Mouse (Mus musculus) spleen, adult 2 months (tissue): ENCODE measurements at regions not wholly inside any gene's neighbourhood (a gene's known extent, or its start where the extent isn't known, plus 50 kb on each side); places are given as distances from the start of the nearest gene placed in this dataset.

ENCODE experiments used
- DNase-seq, 2 experiments: peaks; one replicate each; pipeline versions ENCODE4 v3.0.0 to v3.0.0-alpha.2; 2012 to 2021; ENCODE audit warnings: low spot score in 2 of 2, low read depth in 1 of 2
- H3K27ac ChIP-seq: fragments of 200-500 bp; 2 replicates; pipeline ENCODE4 v1.5.1; 2012; ENCODE audit warnings: low read length, inconsistent platforms; ENCODE audit not compliant: insufficient read depth
- H3K27me3 ChIP-seq: fragments of 200-500 bp; 2 replicates; pipeline ENCODE4 v1.6.1; 2012; ENCODE audit warnings: mild to moderate bottlenecking, moderate library complexity, low read length, inconsistent platforms; ENCODE audit not compliant: control insufficient read depth, insufficient read depth
- H3K36me3 ChIP-seq: fragments of 200-500 bp; 2 replicates; pipeline ENCODE4 v1.6.1; 2012; ENCODE audit warnings: mild to moderate bottlenecking, low read length, inconsistent platforms; ENCODE audit not compliant: control insufficient read depth, insufficient read depth
- H3K4me1 ChIP-seq: fragments of 200-500 bp; 2 replicates; pipeline ENCODE4 v1.6.1; 2011; ENCODE audit warnings: inconsistent platforms; ENCODE audit not compliant: control insufficient read depth, insufficient read depth, insufficient read length
- H3K4me3 ChIP-seq: fragments of 200-500 bp; 2 replicates; pipeline ENCODE4 v1.5.1; 2011; ENCODE audit warnings: mild to moderate bottlenecking, inconsistent platforms; ENCODE audit not compliant: insufficient read depth, insufficient read length; ENCODE audit errors: extremely low read depth
- CTCF ChIP-seq: fragments of 200-500 bp; IDR thresholded peaks from 2 replicates; pipeline ENCODE4 v1.5.1; 2011; ENCODE audit warnings: mild to moderate bottlenecking, inconsistent platforms; ENCODE audit not compliant: insufficient read depth, insufficient read length, insufficient replicate concordance; ENCODE audit errors: extremely low read depth
- POLR2A ChIP-seq: fragments of 200-500 bp; IDR thresholded peaks from 2 replicates; pipeline ENCODE4 v1.6.1; 2011; ENCODE audit warnings: low read depth, low read length, inconsistent platforms
- WGBS: fragments of 180-500 bp; shearing (Covaris S2); methylation state at CpG from one replicate; pipeline ENCODE4 v1.1.7; 2018; 5-methylcytosine and 5-hydroxymethylcytosine counted together

- no peaks in the 10 kb centered on the region for H3K4me1 ChIP-seq
- H3K27ac ChIP-seq = no peak overlapping the region
- 85% methylated on average over 16 of the region's 16 CpGs for WGBS
- DNase-seq = no peak
- no peaks in the 10 kb centered on the region for H3K36me3 ChIP-seq
- no peaks in the 10 kb centered on the region for H3K27me3 ChIP-seq
- TF ChIP-seq POLR2A (no peak), CTCF (no peak)
- H3K4me3 ChIP-seq = no peak overlapping the region
These were observed 192.1 kb upstream of the Fn1 start for GRCm38 (mm10) chr1:71844938-71845685.

DNA sequence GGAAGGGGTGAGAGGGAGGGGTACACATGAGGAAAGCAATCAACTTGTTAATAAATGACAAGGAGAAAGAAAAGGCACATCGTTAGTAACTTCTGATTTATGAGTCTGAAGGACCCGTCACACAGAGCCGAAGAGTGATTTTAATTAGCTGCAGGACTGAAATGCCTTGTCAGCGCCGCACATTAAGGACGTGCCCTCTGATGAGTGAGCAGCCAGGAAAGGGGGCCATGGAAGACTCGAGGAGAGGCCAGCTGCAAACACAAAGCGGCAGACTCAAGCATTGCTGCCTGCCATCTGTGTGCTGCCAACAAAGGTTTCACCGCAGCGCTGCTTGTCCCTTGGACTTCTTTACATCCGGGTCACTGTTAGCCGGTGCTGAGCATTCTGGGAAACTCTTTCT is 184.8 kb upstream of the Fn1 start:
- Histone ChIP-seq H3K27ac (no peak overlapping the region), H3K4me1 (no peaks in the 10 kb centered on the region), H3K27me3 (no peaks in the 10 kb centered on the region), H3K36me3 (no peaks in the 10 kb centered on the region), H3K4me3 (no peak overlapping the region)
- no peak for DNase-seq
- WGBS = 89% methylated on average over 12 of the region's 12 CpGs
- no peak for TF ChIP-seq CTCF
- no peak for TF ChIP-seq POLR2A

DNA sequence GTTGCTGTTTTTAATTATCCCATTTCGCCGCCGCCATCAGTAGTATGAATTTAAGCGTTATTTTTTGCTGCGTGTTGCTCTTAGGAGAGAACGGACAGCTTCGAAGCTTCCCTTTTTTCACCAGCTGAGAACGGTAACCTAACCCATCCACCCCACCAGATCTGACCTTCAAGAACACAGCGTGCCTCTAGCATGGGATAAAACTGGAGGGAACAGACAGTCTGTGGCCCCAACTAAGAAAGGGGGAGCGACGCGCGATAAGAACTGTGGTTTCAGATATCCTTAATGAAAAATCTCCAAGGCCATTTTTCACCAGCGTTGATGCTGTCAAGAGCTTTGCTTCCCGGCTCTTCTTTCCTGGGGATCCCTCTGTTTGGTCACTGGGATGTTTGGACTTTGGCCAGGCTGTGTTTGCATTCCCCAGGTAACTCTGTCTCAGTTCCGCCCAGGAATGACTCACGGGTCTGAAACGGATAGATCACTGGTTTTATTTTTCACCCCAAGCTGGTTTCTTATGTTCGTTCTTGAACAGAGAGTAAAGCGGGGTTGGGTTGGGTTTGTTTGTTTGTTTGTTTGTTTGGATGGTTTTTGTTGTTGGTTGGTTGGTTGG is 184.1 kb upstream of the Fn1 start:
- H3K36me3 ChIP-seq = no peaks in the 10 kb centered on the region
- H3K4me1 ChIP-seq = no peaks in the 10 kb centered on the region
- no peak for DNase-seq
- no peak overlapping the region for H3K4me3 ChIP-seq
- no peaks in the 10 kb centered on the region for H3K27me3 ChIP-seq
- H3K27ac ChIP-seq = no peak overlapping the region
- TF ChIP-seq CTCF (no peak), POLR2A (no peak)
- 91% methylated on average over 20 of the region's 20 CpGs for WGBS

- H3K4me3 ChIP-seq = no peak overlapping the region
- H3K36me3 ChIP-seq = no peaks in the 10 kb centered on the region
- H3K27me3 ChIP-seq = no peaks in the 10 kb centered on the region
- H3K4me1 ChIP-seq = no peaks in the 10 kb centered on the region
- TF ChIP-seq POLR2A = no peak
- no peak for TF ChIP-seq CTCF
- WGBS = 71% methylated on average over 6 of the region's 6 CpGs
- no peak overlapping the region for H3K27ac ChIP-seq
- no peak for DNase-seq
These were observed 177.4 kb upstream of the Fn1 start for GRCm38 (mm10) chr1:71830379-71830778.

DNA sequence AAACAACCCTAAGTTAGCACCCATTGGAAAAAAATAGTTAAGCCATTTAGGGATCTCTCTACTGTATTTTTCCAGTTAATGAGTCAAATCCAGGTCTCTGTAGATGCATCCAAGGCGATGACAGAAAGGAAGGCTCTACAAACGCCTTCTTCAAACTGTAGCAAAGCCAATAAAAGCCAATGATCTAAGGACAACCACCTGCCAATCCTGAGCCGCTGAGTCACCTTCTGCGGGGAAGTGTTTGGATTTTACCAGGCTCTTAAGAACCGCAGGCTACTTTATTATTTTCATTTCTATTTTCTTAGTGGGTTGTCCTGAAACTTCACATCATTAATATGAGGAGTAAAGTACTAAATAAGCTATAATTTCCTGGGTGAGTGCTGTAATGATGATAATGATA is 171.4 kb upstream of the Fn1 start:
- TF ChIP-seq CTCF (no peak), POLR2A (no peak)
- Histone ChIP-seq H3K4me1 (no peaks in the 10 kb centered on the region), H3K36me3 (no peaks in the 10 kb centered on the region), H3K27me3 (no peaks in the 10 kb centered on the region), H3K27ac (no peak overlapping the region), H3K4me3 (no peak overlapping the region)
- WGBS = 84% methylated on average over 5 of the region's 5 CpGs
- DNase-seq = no peak

- Histone ChIP-seq H3K4me3 (no peak overlapping the region), H3K27ac (no peak overlapping the region), H3K4me1 (no peaks in the 10 kb centered on the region), H3K27me3 (no peaks in the 10 kb centered on the region), H3K36me3 (no peaks in the 10 kb centered on the region)
- no peak for DNase-seq
- TF ChIP-seq POLR2A (no peak), CTCF (no peak)
- WGBS = 84% methylated on average over 3 of the region's 3 CpGs
These were observed 169.1 kb upstream of the Fn1 start for GRCm38 (mm10) chr1:71822123-71822522.

GRCm38 (mm10) chr1:71821099-71821498 is 168.1 kb upstream of the Fn1 start:
- Histone ChIP-seq H3K27me3 (no peaks in the 10 kb centered on the region), H3K4me1 (no peaks in the 10 kb centered on the region), H3K36me3 (no peaks in the 10 kb centered on the region), H3K4me3 (no peak overlapping the region), H3K27ac (no peak overlapping the region)
- 89% methylated on average over 7 of the region's 7 CpGs for WGBS
- no peak for DNase-seq
- TF ChIP-seq CTCF (no peak), POLR2A (no peak)
